Mouse (Mus musculus): ENCODE results near the gene Hist1h4k.
A peak's percentile ranks its signal among the peaks of the same experiment; 100 is the strongest.
"Not testable (repeated sequence)": the region's sequence is repeated elsewhere in the genome, so short reads cannot be mapped to it uniquely, and the experiment has no call there.

Gene Hist1h4k

DNA sequence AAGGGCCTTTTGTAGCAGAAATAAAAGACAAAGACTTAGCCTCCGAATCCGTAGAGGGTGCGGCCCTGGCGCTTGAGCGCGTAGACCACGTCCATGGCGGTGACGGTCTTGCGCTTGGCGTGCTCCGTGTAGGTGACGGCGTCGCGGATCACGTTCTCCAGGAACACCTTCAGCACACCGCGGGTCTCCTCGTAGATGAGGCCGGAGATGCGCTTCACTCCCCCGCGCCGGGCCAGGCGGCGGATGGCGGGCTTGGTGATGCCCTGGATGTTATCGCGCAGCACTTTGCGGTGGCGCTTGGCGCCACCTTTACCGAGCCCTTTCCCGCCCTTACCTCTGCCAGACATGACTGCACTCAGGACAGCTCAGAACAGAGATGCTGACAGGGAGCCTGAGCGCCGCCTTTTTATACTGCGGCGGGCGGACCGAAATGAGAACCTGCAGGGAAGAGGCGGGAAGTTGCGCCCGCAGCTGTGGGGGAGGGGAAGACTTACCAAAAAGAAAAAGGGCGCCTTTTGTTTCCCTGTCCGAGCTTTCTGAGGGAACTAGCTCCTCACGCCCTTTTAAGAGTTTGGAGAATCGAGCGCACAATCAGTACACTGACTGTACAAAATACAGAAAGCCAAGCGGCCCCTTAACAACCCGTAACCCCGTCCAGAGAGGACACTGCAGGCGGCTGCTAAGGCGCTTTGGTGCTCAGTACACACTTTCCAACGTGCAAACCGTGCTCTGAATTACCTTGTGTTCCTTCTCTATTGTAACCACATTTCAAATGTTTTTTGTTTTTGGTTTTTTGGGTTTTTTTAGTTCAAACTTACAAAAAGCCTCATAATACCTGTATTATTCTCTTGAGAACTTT, at the start of gene Hist1h4k:
Gene Hist1h4k, minus strand, starts transcription at position 347 of the 859 bp plus-strand sequence.
- DNase-seq (ENCODE audit: low read depth, low spot score): peak; percentile 93

DNA sequence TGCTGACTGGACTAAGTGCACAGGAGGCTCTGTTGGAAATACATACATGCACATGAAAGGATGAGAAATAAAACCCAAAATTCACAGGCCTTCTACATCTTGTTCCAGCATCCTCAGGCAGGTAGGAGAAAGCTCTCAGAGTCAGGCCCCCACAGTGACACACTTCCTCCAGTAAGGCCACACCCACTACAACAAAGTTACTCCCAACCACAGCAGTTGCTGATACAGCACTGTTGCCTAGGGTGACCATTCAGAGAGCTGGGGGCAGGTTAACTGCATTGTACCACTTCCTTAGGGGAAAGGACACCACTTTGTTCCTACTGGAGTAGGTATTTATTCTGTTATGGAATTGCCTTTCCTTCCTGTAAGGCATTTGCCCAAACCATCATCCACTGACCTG, 46.9 kb upstream of the Hist1h4k start:
- not testable (repeated sequence) for DNase-seq (ENCODE audit: low read depth, low spot score)

DNA sequence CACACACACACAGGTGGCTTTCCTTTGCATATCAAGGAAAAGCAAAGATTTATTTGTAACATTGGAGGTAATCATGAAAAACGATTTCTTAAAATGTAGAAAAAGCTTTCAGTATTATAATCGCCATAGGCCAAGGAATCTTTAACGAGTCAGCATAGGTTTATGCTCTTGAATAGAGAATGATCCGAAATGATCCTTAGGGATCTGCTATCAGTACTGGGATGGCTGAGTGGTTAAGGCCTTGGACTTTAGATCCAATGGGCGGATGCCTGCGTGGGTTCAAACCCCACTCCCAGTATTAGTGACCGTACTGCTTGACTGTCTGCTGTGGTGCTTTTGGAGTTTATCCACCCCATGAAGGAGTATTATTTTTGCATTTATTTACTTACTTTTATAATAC, 45.3 kb upstream of the Hist1h4k start:
- no peak for DNase-seq (ENCODE audit: low read depth, low spot score)

DNA sequence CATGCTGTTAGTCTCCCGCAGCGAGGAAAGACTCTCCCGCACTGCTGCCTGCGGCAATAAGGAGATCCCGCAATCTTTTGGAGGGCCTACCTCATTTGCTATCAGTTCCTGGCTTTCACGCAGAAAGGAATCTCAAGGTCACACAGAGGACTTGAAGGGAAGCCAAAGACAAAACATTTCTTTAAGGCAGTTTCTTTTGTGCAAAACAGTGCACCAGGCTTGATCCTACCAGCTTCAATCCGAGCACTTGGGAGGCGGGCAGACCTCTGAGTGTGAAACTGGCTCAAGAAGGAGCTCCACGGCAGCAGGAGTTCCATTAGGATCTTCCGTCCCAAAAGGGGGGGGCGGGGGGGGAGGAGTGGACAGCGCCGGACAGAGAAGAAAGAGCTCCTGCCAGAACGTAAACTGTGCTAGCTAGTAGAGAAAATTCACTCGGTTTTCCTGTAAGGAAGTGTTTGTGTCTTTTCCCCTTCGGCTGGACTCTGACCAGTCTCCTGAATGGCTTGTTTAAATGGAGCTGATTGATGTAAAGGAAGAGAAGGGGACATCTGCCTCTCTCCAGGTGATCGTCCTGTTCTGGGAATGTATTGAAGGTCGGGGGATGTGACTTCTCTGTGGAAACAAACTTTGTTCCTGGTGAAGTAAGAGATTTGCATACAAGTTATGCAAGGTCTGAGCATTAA, 40.4 kb upstream of the Hist1h4k start:
- no peak for DNase-seq (ENCODE audit: low read depth, low spot score)

DNA sequence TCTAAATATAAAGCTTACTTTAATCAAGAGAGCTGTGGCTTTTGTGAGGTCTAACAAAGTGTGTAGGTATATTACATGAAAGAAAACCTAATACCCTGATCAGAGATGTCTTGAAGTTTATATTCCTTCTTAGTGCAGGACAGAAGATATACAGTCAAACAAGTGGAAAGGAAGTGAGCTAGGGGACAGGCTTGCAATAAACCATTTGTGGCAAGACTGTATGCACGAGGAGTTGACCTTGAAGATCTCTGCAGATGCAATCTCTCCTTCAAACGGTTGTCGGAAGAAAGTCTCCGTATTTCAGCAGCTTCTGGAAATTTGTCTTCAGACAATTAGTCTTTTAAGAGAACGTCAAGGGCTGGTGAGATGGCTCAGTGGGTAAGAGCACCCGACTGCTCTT, 39.6 kb upstream of the Hist1h4k start:
- no peak for DNase-seq (ENCODE audit: low read depth, low spot score)

DNA sequence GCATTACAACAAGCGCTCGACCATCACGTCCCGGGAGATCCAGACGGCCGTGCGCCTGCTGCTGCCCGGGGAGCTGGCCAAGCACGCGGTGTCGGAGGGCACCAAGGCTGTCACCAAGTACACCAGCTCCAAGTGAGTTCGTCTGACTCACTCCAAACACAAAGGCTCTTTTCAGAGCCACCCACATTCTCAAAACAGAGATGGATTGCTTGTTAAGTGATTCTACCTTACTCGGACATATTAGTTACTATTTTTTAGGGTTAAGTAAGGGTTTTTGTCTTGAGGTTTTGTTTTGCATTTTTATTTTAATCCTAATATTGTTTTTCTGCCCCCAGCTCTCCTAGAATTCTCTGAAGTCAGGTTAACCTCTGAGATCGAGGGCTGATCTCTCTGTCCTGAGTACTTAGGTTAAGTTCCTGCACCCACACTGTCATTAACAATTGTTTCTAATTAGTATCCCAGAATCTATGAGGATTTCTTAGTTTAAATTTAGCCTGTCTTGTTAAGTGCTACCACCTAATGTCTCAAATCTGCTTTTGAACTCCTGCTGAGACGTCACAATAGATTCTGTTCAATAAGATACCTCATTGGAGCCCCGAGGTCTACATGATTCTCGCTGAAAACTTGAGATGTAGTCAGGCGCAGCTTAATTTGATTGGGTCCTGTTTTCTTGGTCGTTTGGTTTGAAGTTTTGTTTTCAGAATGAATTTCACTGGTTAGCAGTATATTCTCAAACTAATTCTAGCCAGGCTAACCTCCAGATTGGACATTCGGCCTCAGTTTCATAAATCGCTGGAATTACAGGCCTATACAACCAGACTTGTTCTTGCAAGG, 37.7 kb upstream of the Hist1h4k start:
- DNase-seq (ENCODE audit: low read depth, low spot score): no peak

DNA sequence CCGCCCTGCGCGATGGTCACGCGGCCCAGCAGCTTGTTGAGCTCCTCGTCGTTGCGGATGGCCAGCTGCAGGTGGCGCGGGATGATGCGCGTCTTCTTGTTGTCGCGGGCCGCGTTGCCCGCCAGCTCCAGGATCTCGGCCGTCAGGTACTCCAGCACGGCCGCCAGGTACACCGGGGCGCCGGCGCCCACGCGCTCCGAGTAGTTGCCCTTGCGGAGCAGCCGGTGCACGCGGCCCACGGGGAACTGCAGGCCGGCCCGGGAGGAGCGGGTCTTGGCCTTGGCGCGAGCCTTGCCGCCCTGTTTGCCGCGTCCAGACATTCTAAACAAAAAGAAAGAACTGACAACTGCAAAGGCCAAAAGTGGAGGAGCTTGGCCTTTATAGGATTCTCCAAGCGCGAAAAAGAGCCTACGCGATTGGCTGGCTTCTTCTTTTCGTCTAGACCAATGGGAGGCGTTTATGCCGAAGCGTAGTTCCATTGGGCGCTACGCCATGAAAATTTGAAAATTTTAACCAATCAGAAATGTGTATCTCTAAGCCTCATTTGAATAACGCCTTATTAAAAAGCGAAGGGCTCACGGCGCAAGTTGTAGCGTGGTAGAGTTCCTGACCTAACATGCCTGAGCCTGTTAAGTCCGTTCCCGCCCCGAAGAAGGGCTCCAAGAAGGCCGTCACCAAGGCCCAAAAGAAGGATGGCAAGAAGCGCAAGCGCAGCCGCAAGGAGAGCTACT, 36.8 kb upstream of the Hist1h4k start, which contains the start of the genes Hist1h2an and Hist1h2bp:
Gene Hist1h2an, minus strand, starts transcription at position 320 of the 731 bp plus-strand sequence.
Gene Hist1h2bp, plus strand, starts transcription at position 563 of the 731 bp plus-strand sequence.
- DNase-seq (ENCODE audit: low read depth, low spot score): peak; percentile 98

DNA sequence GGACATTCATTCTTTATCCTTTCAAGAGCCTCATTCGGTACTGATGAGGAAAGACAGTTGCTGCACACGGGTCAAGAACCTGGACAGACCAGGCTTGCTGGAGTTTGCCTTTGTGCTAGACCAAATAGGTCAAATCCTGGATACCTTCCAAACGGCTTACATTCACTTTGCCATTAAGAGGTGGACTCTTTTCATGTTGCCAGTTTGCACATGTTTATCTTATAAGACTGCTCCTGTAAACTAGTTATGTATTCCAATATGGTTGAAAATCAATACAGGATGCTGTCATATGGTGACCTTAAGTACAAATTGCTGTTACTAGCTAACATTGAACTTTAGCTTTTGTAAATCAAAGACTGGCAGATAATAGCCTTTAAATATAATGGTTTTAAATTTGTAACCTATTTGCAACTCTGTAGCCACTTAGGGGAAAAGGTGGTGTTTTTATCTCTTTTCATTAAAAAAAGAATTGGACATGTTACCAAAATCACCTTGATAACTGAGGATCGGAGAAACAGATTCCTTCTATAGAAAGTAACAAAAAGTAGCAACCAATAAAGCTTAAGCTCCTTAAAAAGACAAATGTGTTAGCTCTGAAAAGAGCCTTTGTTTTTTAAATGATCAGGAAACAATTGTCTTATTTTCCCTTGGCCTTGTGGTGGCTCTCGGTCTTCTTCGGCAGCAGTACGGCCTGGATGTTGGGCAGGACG, 36.0 kb upstream of the Hist1h4k start:
- peak; percentile 61 for DNase-seq (ENCODE audit: low read depth, low spot score)

DNA sequence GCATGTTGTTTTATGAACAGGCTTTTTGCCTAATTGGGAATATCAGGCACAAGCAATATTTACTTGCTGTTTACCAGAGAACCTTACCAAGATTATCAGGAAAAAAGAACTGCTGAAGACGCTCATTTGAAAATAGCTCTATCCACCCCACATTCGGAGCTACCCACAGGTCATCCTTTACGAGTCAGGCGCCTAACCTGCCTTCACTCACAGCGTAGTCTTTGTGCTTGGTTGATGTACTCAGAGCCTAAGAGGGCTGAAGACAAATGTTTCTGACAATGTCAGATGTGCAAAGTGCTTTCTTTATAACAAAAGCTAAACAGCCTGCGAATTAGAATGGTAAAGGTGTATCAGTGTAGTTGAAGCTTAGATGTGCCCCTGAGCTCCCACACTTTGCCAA, 34.0 kb upstream of the Hist1h4k start:
- DNase-seq (ENCODE audit: low read depth, low spot score): no peak

DNA sequence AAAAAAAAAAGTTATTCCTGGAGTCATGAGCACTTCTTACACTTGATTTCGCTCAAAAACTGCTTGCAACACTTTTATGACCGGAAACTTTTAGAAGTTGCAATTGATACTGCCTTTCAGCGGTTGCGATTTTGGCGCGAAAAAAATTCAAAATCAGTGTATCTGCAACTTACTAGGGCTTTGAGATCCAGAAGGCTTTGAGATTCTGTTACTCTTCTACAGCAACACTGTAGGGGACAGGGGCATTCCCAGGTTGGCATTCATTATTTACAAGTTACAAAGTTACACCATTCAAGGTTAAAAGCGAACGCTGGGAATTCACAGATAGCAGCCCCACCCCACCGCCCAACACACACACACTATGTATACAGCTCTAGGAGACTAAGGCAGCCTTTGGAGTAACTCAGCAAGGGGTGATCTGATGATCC, 33.4 kb upstream of the Hist1h4k start:
- no peak for DNase-seq (ENCODE audit: low read depth, low spot score)

DNA sequence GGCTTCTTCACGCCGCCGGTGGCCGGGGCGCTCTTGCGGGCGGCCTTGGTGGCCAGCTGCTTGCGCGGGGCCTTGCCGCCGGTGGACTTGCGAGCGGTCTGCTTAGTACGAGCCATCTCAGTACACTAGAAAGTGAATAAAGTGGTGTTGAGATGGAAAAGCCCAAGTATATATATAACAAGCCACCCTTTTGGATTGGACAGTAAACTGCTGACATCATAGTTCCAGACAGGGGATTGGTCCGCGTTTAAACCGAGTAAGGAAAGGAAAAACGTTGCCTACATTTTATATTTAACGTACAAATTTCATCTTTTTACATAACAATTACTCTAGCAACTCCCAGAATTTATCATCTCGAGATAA, 32.9 kb upstream of the Hist1h4k start, which contains the start of gene Hist1h3i:
Gene Hist1h3i, minus strand, starts transcription at position 116 of the 363 bp plus-strand sequence.
- peak; percentile 93 for DNase-seq (ENCODE audit: low read depth, low spot score)

DNA sequence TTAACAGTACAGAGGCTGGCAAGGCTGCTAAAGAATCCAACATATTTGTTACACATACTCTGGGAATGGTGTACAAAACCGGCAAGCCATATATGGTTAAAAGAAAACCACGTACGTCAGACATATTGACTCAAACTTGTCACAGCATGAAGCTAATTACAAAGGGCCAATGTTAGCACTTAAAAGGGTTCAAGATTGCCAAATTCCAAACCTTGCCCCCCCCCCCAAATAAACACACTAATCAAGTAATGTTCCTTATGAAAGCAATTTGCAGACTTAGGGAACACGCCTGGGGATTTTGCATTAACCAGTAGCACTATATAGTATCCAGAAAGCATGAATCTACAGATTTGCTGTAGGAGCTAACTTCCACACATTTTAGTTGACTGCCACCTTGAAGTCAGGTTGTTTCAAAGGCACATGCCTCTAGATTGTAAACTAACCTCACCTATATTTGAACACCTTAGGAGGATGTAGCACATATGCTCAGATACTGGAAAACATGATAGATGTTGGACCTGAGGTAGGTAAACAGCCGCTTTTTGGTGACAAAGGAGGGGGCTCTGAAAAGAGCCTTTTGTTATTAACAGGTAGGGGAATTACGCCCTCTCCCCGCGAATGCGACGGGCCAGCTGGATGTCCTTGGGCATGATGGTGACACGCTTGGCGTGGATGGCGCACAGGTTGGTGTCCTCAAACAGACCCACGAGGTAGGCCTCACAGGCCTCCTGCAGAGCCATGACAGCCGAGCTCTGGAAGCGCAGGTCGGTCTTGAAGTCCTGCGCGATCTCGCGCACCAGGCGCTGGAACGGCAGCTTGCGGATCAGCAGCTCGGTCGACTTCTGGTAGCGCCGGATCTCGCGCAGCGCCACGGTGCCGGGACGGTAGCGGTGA, 32.3 kb upstream of the Hist1h4k start:
- peak; percentile 67 for DNase-seq (ENCODE audit: low read depth, low spot score)

DNA sequence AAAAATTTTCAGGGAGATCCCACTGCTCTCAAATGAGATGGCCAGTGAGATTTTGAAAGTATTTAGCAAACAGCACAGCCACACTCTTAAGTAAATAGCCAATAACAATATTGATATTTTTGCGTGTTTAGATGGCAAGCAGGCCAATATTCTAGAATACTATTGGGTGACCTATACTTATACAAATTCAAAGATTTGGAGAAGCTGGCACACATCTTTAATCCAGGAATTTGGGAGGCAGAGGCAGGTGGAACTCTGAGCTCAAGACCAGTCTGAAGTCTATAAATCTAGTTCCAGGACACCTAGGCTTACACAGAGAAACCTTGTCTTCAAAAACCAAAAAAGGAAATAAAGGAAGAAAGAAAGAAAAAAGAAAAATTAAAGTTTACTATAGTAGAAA, 31.3 kb upstream of the Hist1h4k start:
- DNase-seq (ENCODE audit: low read depth, low spot score): no peak

DNA sequence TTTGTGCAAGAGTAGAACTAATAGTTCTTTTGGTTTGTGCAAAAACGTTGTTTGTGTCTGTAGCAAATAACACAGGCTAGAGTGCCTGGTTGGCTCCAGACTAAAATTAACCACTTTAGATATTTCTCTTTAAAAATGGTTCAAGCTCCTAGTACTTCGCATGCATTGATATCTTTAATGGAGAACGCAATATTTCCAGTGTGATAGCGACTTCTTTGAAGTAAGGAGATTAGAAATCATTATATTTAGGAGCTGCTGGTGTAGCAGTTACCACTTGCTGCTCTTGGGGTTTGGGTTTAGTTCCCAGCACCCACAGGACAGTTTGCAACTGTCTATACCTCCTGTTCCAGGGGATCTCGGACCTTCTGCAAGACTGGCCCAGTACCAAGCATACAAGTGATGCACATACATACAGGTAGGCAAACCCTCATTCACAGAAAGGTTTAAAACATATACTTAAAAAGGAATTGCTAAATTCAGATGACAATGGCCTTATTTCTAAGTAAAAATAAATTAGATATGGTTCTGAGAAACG, 30.8 kb upstream of the Hist1h4k start:
- DNase-seq (ENCODE audit: low read depth, low spot score): no peak

DNA sequence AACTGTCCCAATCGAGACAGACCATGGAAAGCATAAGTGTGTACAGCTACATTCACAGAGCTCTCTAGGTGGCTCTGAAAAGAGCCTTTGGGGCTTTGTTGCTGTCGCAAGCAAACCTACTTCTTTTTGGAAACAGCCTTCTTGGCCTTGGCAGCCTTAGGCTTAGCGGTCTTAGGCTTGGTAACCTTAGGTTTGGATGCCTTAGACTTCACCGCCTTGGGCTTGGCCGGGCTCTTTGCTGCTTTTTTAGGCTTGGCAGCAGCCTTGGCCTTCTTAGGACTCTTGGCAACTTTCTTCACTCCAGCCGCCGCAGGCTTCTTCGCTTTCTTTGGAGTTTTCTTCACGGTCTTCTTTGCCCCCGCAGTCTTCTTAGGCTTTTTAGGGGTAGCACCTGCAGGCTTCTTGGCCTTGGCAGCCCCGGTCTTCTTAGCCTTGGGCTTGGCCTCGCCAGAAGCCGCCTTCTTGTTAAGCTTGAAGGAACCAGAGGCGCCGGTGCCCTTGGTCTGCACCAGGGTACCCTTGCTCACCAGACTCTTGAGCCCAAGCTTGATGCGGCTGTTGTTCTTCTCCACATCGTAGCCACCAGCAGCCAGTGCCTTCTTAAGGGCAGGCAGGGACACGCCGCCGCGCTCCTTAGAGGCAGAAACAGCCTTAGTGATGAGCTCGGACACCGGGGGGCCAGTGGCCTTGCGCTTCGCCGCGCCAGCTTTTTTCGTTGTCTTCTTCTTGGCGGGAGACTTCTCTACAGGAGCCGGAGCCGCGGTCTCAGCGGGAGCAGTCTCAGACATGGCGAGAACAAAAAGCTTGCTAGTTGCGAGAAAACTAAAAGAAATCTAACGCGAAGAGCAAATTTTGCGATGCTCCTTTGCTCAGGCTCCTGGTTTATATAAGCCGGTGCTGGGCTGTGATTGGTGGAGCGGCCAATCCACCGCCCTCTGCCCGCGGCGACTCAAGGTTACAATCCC, 29.7 kb upstream of the Hist1h4k start, which contains the start of gene Hist1h1b:
Gene Hist1h1b, minus strand, starts transcription at position 859 of the 965 bp plus-strand sequence.
- peak; percentile 86 for DNase-seq (ENCODE audit: low read depth, low spot score)

DNA sequence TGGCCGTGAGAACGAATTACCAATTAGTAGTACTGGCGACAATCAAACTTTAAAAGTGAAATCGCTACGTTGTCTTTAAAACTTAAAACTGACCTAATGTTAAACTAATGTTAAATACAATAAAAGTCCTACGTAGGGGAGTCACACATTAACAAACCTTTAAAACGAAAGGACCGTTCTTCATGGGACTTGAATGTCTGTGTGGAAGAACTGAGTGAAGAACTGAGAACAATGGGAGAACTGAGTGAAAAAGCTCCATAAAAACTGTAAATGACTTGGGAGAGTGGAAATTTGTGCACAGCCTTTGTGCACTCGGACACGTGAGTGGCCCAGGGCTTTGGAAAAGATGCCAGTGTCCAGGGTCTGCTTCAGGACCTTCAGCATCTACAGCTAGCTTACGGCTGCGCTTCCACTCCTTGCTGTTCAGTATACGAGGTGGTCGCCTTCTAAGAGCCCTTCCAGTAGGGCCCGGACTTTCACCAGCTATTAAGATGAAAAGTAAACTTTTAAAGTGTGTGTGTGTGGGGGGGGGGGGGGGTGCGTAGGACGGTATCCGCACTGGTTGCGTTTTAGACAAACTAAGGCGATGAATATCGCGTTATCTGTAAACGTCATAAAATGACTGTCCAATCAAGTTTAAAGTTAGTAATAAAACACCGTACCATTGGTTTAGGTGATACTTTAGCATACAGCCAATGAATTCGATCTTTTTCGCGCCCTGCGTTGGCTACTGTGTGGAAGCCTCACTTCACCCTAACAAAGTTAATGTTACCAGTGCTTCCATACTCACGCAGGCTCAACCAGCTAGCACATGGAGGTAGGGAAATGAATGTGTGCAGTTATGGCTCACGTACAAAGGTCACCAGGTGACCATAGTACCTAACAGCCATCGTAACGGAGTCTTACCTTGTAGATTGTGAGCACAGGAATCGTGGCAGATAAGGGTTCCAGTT, 28.8 kb upstream of the Hist1h4k start:
- DNase-seq (ENCODE audit: low read depth, low spot score): peak; percentile 90

DNA sequence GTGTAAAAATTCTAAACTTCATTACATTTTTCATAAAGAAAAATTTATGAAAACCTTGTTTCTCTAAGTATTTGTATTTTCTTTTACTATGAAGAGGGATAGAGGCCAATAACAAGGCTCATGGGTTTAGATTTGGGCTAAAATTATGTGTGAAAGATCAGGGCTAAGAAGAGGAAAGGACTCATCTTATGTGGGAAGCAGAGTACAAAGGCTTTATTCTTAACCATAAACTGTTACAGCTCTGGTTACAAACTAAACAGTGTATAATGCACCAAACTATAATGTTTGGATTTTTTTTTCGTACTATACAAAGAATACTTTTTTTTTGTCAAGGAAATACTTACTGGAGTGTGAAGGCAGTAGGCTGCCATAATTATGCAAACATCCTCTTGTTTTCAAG, 5.4 kb upstream of the Hist1h4k start:
- DNase-seq (ENCODE audit: low read depth, low spot score): no peak

Data from forelimb bud, embryonic 11.5 days (tissue).